16 mouse cellular contexts compared by ENCODE assay signal in genomic region chr7:75872697-75873096, GRCm38 (mm10).
"Had no signal": no experiment of that assay in that cellular context is flagged by ENCODE, and none has a peak within 500 bp of the region (broad histone marks: within the 10 kb centered on the region; RNA-seq: fewer than 3 reads in every experiment).

No protein-coding gene starts in this region.

- H3K4me3 ChIP-seq: kidney, embryonic 15.5 days; left cerebral cortex, adult 2 months; limb, embryonic 12.5 days; liver, embryonic 13.5 days; megakaryocyte, embryonic 14.5 days; stomach, embryonic 15.5 days had no signal

- H3K9me3 ChIP-seq: kidney, embryonic 15.5 days; limb, embryonic 12.5 days; liver, embryonic 13.5 days; megakaryocyte, embryonic 14.5 days; stomach, embryonic 15.5 days had no signal

- DNase-seq: kidney, adult 2 months; kidney, postnatal 14 days; liver, embryonic 13.5 days; lung, embryonic 14.5 days; lung, postnatal 10 days; lung, postnatal 4 days; thymus, adult 2 months; thymus, postnatal 25 days had no signal

- ATAC-seq: intestine, embryonic 16.5 days; midbrain, embryonic 16.5 days had no signal

- H3K27ac ChIP-seq: kidney, embryonic 15.5 days; left cerebral cortex, adult 2 months; limb, embryonic 12.5 days; liver, embryonic 13.5 days; stomach, embryonic 15.5 days had no signal

- H3K4me1 ChIP-seq: limb, embryonic 12.5 days; stomach, embryonic 15.5 days had no signal

- H3K4me2 ChIP-seq: kidney, embryonic 15.5 days; limb, embryonic 12.5 days; liver, embryonic 13.5 days; lung, embryonic 14.5 days; midbrain, embryonic 11.5 days; stomach, embryonic 15.5 days had no signal

- H3K9ac ChIP-seq: kidney, embryonic 15.5 days; limb, embryonic 12.5 days; liver, embryonic 13.5 days; lung, embryonic 14.5 days; stomach, embryonic 15.5 days had no signal

- H3K27me3 ChIP-seq: kidney, embryonic 15.5 days; limb, embryonic 12.5 days; liver, embryonic 13.5 days; megakaryocyte, embryonic 14.5 days; stomach, embryonic 15.5 days had no signal
